Mouse (Mus musculus): ENCODE data around the gene Dcst2. TPM values are rescaled to one million over a fixed set of nuclear protein-coding genes. Genes with fewer than 3 reads are reported as not detected.

The Dcst2 gene
- total and polyA plus RNA-seq, 2 experiments from 2014 or later = 0.20 to 0.31 TPM

GRCm38 (mm10) chr3:89408448-89408847 is 46.7 kb downstream of the Dcst2 start:
- WGBS = 69% methylated on average over 16 of the region's 16 CpGs
- Histone ChIP-seq H3K4me1 (ENCODE audit: insufficient read depth, low read length) (0 out of 2 replicates have a peak, but pooled peaks cover 4% of the 10 kb centered on the region), H3K9me3 (ENCODE audit: low read length) (no peaks in the 10 kb centered on the region), H3K36me3 (ENCODE audit: insufficient read depth, low read length) (peaks cover 14% of the 10 kb centered on the region), H3K9ac (replicated peaks; ENCODE audit: low read length) (no peak overlapping the region), H3K4me3 (ENCODE audit: low read length) (no peak overlapping the region), H3K27ac (no peak overlapping the region), H3K27me3 (ENCODE audit: insufficient read depth, low read length) (no peaks in the 10 kb centered on the region), H3K4me2 (ENCODE audit: low read depth, low read length) (no peak overlapping the region)
- ATAC-seq = no peak
- no peak for DNase-seq (ENCODE audit: low spot score)
- TF ChIP-seq CTCF (IDR thresholded peaks at IDR 0.05; ENCODE audit: low read depth) = 0 out of 2 replicates have a peak, but pooled peaks have one; percentile 4

GRCm38 (mm10) chr3:89409701-89410100 is 47.9 kb downstream of the Dcst2 start:
- Histone ChIP-seq H3K9ac (replicated peaks; ENCODE audit: low read length) (no peak overlapping the region), H3K36me3 (ENCODE audit: insufficient read depth, low read length) (peaks cover 17% of the 10 kb centered on the region), H3K9me3 (ENCODE audit: low read length) (no peaks in the 10 kb centered on the region), H3K27ac (no peak overlapping the region), H3K4me1 (ENCODE audit: insufficient read depth, low read length) (0 out of 2 replicates have a peak, but pooled peaks cover 4% of the 10 kb centered on the region), H3K27me3 (ENCODE audit: insufficient read depth, low read length) (no peaks in the 10 kb centered on the region), H3K4me2 (ENCODE audit: low read depth, low read length) (no peak overlapping the region), H3K4me3 (ENCODE audit: low read length) (no peak overlapping the region)
- TF ChIP-seq CTCF (IDR thresholded peaks at IDR 0.05; ENCODE audit: low read depth) = no peak
- no peak for ATAC-seq
- DNase-seq (ENCODE audit: low spot score) = no peak
- WGBS = 92% methylated on average over 3 of the region's 3 CpGs

- ATAC-seq (no peak), DNase-seq (ENCODE audit: low spot score) (no peak)
- no peak for TF ChIP-seq CTCF (IDR thresholded peaks at IDR 0.05; ENCODE audit: low read depth)
- 0 out of 2 replicates have a peak, but pooled peaks cover 4% of the 10 kb centered on the region for H3K4me1 ChIP-seq (ENCODE audit: insufficient read depth, low read length)
- peak overlapping the region; percentile 80 for H3K4me2 ChIP-seq (ENCODE audit: low read depth, low read length)
- no peaks in the 10 kb centered on the region for H3K9me3 ChIP-seq (ENCODE audit: low read length)
- H3K36me3 ChIP-seq (ENCODE audit: insufficient read depth, low read length) = peaks cover 15% of the 10 kb centered on the region
- no peaks in the 10 kb centered on the region for H3K27me3 ChIP-seq (ENCODE audit: insufficient read depth, low read length)
- WGBS = 80% methylated on average over 10 of the region's 10 CpGs
- H3K27ac ChIP-seq = peak overlapping the region; percentile 70
- H3K9ac ChIP-seq (replicated peaks; ENCODE audit: low read length) = peak overlapping the region; percentile 49
- H3K4me3 ChIP-seq (ENCODE audit: low read length) = peak overlapping the region; percentile 49
Measured at GRCm38 (mm10) chr3:89410864-89411263, 49.1 kb downstream of the Dcst2 start.

DNA sequence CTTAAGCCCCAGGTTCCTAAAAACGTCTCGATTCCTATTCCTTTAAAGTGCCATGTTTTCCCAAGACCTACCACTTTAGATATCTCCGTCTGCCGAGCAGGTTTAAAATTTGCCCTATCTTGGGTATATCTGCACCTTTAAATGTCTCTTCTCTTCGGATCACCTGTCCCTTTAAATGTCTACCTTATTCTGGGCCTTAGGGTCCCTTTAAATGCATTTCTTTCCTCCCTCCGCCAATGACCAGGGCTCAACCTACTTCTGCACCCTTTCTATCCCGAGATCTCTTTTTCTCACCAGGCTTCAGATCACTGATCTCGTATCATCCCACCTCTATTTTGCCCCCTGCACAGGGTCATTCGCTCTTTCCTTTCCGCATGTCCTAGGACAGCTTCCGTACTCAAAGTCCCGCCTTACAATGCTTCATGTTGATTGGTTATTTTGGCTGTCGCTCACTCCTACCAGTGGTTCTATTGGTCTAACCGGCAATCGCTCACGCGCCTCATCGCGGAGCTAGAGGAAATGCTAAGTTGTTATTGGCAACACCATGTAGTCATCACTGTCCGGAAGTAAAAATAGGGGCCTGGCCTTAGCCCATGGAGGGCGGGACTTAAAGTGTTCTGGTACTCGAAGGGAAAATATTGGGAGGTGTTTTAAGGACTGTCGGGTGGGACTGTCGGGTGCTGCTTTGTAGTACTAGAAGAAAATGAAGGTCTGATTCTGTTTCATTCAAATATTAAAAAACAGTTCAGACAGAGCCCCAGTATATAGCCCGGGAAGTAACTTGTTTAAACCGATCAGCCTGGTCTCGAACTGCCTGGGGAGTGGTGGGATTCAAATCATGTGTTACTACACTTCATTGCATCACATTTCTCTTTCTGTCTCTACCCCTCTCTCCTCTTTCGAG is 50.0 kb downstream of the Dcst2 start, which contains the start of gene Flad1:
Flad1 (minus strand) TSS at position 381 of the 904 bp plus-strand sequence.
- Histone ChIP-seq H3K4me1 (ENCODE audit: insufficient read depth, low read length) (0 out of 2 replicates have a peak, but pooled peaks cover 4% of the 10 kb centered on the region), H3K4me2 (ENCODE audit: low read depth, low read length) (peak within 1 kb of the TSS; percentile 80), H3K27ac (peak within 1 kb of the TSS; percentile 70), H3K36me3 (ENCODE audit: insufficient read depth, low read length) (peaks cover 15% of the 10 kb centered on the region), H3K9me3 (ENCODE audit: low read length) (no peaks in the 10 kb centered on the region), H3K27me3 (ENCODE audit: insufficient read depth, low read length) (no peaks in the 10 kb centered on the region), H3K4me3 (ENCODE audit: low read length) (peak within 1 kb of the TSS; percentile 49), H3K9ac (replicated peaks; ENCODE audit: low read length) (peak within 1 kb of the TSS; percentile 49)
- DNase-seq (ENCODE audit: low spot score) = peak; percentile 99
- ATAC-seq = peak; percentile 99
- 6% methylated on average over 28 of the region's 28 CpGs for WGBS
- TF ChIP-seq CTCF (IDR thresholded peaks at IDR 0.05; ENCODE audit: low read depth) = no peak

DNA sequence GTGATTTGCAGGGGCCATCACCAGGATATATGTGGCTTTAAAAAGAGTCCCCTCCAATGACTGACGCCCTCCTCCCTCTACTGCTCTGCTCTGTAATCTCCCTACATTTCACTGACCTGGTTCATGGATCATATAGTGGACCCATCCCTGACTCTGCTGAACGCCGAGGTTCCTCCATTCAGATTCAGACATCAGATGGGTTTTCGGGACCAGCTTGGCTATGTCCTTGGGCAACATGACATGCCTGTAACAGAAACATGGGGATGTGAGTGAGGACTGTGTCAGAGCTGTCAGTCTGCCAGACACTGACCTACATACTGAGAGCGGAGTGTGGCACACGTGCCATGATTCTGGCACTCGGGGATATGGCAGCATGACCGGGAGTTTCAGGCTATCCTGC is 54.4 kb downstream of the Dcst2 start:
- 96% methylated on average over 8 of the region's 8 CpGs for WGBS
- Histone ChIP-seq H3K27ac (no peak overlapping the region), H3K4me3 (ENCODE audit: low read length) (no peak overlapping the region), H3K36me3 (ENCODE audit: insufficient read depth, low read length) (peaks cover 11% of the 10 kb centered on the region), H3K9me3 (ENCODE audit: low read length) (no peaks in the 10 kb centered on the region), H3K4me1 (ENCODE audit: insufficient read depth, low read length) (peaks cover 7% of the 10 kb centered on the region; the same call in 1 of the 2 replicates), H3K4me2 (ENCODE audit: low read depth, low read length) (no peak overlapping the region), H3K9ac (replicated peaks; ENCODE audit: low read length) (no peak overlapping the region), H3K27me3 (ENCODE audit: insufficient read depth, low read length) (no peaks in the 10 kb centered on the region)
- no peak for DNase-seq (ENCODE audit: low spot score)
- TF ChIP-seq CTCF (IDR thresholded peaks at IDR 0.05; ENCODE audit: low read depth) = no peak
- ATAC-seq = no peak

DNA sequence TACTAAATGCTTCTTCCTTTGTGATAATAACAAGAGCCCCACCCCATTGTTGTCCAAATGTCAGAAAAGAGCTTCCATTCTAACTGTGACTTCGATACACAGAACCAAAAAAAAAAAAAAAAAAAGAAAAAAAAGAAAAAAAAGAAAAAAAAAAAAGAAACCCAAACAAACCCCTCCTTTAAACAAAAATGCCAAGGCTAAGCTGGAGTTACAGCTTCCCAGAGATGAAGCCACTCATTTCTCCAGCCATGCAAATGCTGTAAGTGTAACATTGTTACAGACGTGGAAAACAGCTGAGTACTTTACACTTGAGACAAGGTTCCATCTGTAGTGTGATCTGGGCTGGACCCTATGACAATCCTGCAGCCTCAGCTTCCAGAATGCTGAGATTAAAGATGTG is 55.4 kb downstream of the Dcst2 start:
- H3K4me2 ChIP-seq (ENCODE audit: low read depth, low read length) = peak overlapping the region; percentile 99
- H3K4me3 ChIP-seq (ENCODE audit: low read length) = peak overlapping the region; percentile 70
- H3K4me1 ChIP-seq (ENCODE audit: insufficient read depth, low read length) = peaks cover 14% of the 10 kb centered on the region
- H3K9ac ChIP-seq (replicated peaks; ENCODE audit: low read length) = peak overlapping the region; percentile 40
- DNase-seq (ENCODE audit: low spot score) (no peak), ATAC-seq (no peak)
- H3K27me3 ChIP-seq (ENCODE audit: insufficient read depth, low read length) = no peaks in the 10 kb centered on the region
- no peak for TF ChIP-seq CTCF (IDR thresholded peaks at IDR 0.05; ENCODE audit: low read depth)
- peaks cover 11% of the 10 kb centered on the region for H3K36me3 ChIP-seq (ENCODE audit: insufficient read depth, low read length)
- H3K27ac ChIP-seq = no peak overlapping the region
- H3K9me3 ChIP-seq (ENCODE audit: low read length) = no peaks in the 10 kb centered on the region
- 25% methylated on average over 2 of the region's 2 CpGs for WGBS

DNA sequence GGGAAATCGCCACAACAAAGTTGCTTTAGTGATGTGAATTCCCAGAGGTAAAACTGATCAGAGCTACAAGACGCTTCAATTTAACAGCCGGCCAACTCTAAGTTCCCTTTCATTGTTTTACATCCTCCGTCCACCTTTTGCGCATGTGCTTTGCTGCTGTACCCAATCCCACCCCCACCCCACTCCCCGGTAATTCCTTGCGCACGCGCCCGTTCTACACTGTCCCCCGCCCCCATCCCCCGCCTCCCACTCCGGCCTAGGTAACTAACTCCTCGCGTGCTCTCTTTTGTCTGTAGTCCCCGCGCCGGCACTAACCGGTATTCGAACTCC is 56.0 kb downstream of the Dcst2 start:
- Histone ChIP-seq H3K36me3 (ENCODE audit: insufficient read depth, low read length) (peaks cover 11% of the 10 kb centered on the region), H3K9ac (replicated peaks; ENCODE audit: low read length) (peak overlapping the region; percentile 40), H3K4me3 (ENCODE audit: low read length) (peak overlapping the region; percentile 70), H3K4me2 (ENCODE audit: low read depth, low read length) (peak overlapping the region; percentile 99), H3K27me3 (ENCODE audit: insufficient read depth, low read length) (no peaks in the 10 kb centered on the region), H3K4me1 (ENCODE audit: insufficient read depth, low read length) (peaks cover 14% of the 10 kb centered on the region), H3K27ac (no peak overlapping the region), H3K9me3 (ENCODE audit: low read length) (no peaks in the 10 kb centered on the region)
- DNase-seq (ENCODE audit: low spot score) (peak; percentile 83), ATAC-seq (peak; percentile 59)
- no peak for TF ChIP-seq CTCF (IDR thresholded peaks at IDR 0.05; ENCODE audit: low read depth)
- WGBS = under 1% methylated on average over 20 of the region's 20 CpGs

Data from hindbrain, postnatal 0 days (tissue).